Mouse (Mus musculus) C2C12 (cell line): ENCODE measurements around the gene Edar. TPM values are rescaled to one million over a fixed set of nuclear protein-coding genes. Genes with fewer than 3 reads are reported as not detected.

Source experiments
- H3K27me3 ChIP-seq: one replicate; pipeline ENCODE4 v1.6.1; 2011; ENCODE audit not compliant: control insufficient read depth, insufficient read depth, insufficient read length
- H3K36me3 ChIP-seq: one replicate; pipeline ENCODE4 v1.6.1; 2011; ENCODE audit not compliant: control insufficient read depth, insufficient read depth
- H3K4me3 ChIP-seq: one replicate; pipeline ENCODE4 v1.5.1; 2011; ENCODE audit warnings: mild to moderate bottlenecking, control low read depth; ENCODE audit not compliant: poor library complexity, insufficient read depth, severe bottlenecking
- H3K79me2 ChIP-seq: one replicate; pipeline ENCODE4 v1.6.1; 2011; ENCODE audit not compliant: control insufficient read depth, insufficient read depth
- H3K79me3 ChIP-seq: one replicate; pipeline ENCODE4 v1.6.1; 2011; ENCODE audit warnings: low read depth, control low read depth
- H3ac ChIP-seq: one replicate; pipeline ENCODE3; 2011; ENCODE audit warnings: low read depth; ENCODE audit not compliant: control insufficient read depth, insufficient read length
- CEBPB ChIP-seq: IDR thresholded peaks from one replicate; pipeline ENCODE4 v1.6.1; 2011; ENCODE audit warnings: low read depth, mild to moderate bottlenecking, control low read depth, moderate library complexity
- CTCF ChIP-seq: IDR thresholded peaks from one replicate; pipeline ENCODE4 v1.5.1; 2011; ENCODE audit not compliant: control insufficient read depth, insufficient read depth, insufficient read length
- FOSL1 ChIP-seq: IDR thresholded peaks from one replicate; pipeline ENCODE4 v1.8.0; 2011; ENCODE audit warnings: mild to moderate bottlenecking, low read length; ENCODE audit not compliant: poor library complexity, insufficient read depth, severe bottlenecking
- MAX ChIP-seq: IDR thresholded peaks from one replicate; pipeline ENCODE4 v1.6.1; 2011; ENCODE audit warnings: mild to moderate bottlenecking, control low read depth
- MYOD1 ChIP-seq: IDR thresholded peaks from one replicate; pipeline ENCODE4 v1.6.1; 2011; ENCODE audit warnings: low read depth; ENCODE audit not compliant: control insufficient read depth, insufficient read length
- MYOG ChIP-seq: IDR thresholded peaks from one replicate; pipeline ENCODE4 v1.6.1; 2011; ENCODE audit not compliant: control insufficient read depth, insufficient read length; ENCODE audit errors: extremely low read depth
- USF1 ChIP-seq: IDR thresholded peaks from one replicate; pipeline ENCODE4 v1.6.1; 2011; ENCODE audit warnings: low read depth, mild to moderate bottlenecking, control low read depth, moderate library complexity
- polyA plus RNA-seq: library from polyadenylated mRNA; unstranded; fragments of >200 nt; fragmentation: generic; extraction: Trizol; gene quantifications from one replicate; pipeline ENCODE4 v1.2.1, GENCODE M21; 2012; ENCODE audit warnings: missing spikeins

Gene Edar
- polyA plus RNA-seq, 1 experiment: not detected

DNA sequence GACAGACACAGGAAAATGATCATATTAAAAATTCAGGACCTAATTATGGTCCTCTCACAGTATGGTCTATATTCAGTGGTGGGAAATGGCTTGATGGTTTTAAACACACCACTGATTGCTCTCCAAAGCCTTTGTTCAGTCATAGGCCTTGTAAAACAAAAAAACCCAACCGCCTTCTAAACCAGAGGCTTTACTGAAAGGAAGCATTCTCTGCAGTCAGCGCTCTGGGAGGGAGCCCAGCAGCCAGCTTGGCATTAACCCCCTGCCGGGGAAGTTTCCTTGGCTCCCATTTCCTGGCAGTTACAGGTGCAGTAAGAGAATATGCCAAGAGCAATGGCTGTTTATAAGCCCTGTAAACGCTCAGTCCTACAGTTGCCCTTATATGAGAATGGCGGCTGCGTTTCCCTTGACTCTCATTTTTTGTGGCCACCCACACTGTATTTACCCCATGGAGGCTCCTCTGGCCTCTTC lies 74.0 kb downstream of the Edar start:
- no peaks in the 10 kb centered on the region for H3K36me3 ChIP-seq
- H3K79me3 ChIP-seq: no peaks in the 10 kb centered on the region
- H3K79me2 ChIP-seq: no peaks in the 10 kb centered on the region
- TF ChIP-seq MYOG (no peak), MYOD1 (no peak), CTCF (no peak), FOSL1 (no peak)
- no peak overlapping the region for H3K4me3 ChIP-seq
- H3K27me3 ChIP-seq: peaks cover 16% of the 10 kb centered on the region
- H3ac ChIP-seq: no peak overlapping the region

- H3K27me3 ChIP-seq: peaks cover 21% of the 10 kb centered on the region
- no peak overlapping the region for H3ac ChIP-seq
- no peak for TF ChIP-seq CEBPB
- no peak for TF ChIP-seq CTCF
- TF ChIP-seq MYOG: no peak
- no peak for TF ChIP-seq FOSL1
- no peak for TF ChIP-seq USF1
- no peak for TF ChIP-seq MAX
- no peak for TF ChIP-seq MYOD1
- H3K36me3 ChIP-seq: no peaks in the 10 kb centered on the region
- H3K79me3 ChIP-seq: no peaks in the 10 kb centered on the region
- no peaks in the 10 kb centered on the region for H3K79me2 ChIP-seq
- no peak overlapping the region for H3K4me3 ChIP-seq
Observed at GRCm38 (mm10) chr10:58600983-58601382, 74.5 kb downstream of the Edar start.

DNA sequence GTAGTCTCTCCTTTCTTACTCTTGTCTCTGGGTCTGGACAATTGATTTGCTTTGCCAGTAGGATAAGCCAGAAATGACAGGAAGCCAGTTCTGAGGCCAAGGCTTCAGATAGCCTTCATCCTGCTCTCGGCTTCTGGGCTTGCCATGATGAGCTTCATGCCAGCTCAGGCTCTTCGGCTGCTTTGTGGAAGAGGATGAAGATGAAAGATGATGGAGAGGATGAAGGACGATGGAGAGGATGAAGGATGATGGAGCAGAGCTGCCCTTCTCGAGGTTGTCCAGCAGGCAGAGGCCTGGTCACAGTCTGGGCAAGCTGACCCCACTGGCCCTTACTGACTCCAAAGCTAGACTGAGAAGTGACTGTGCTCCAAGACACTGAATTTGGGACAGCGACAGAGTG lies 75.3 kb downstream of the Edar start:
- no peak overlapping the region for H3K4me3 ChIP-seq
- no peaks in the 10 kb centered on the region for H3K79me3 ChIP-seq
- no peak overlapping the region for H3ac ChIP-seq
- H3K36me3 ChIP-seq: no peaks in the 10 kb centered on the region
- H3K27me3 ChIP-seq: peaks cover 23% of the 10 kb centered on the region
- TF ChIP-seq MYOG: no peak
- TF ChIP-seq MAX: no peak
- no peak for TF ChIP-seq USF1
- TF ChIP-seq CEBPB: no peak
- no peak for TF ChIP-seq CTCF
- no peak for TF ChIP-seq FOSL1
- no peak for TF ChIP-seq MYOD1
- no peaks in the 10 kb centered on the region for H3K79me2 ChIP-seq

- Histone ChIP-seq H3ac (no peak overlapping the region), H3K36me3 (no peaks in the 10 kb centered on the region), H3K79me3 (no peaks in the 10 kb centered on the region), H3K79me2 (no peaks in the 10 kb centered on the region), H3K4me3 (no peak overlapping the region), H3K27me3 (peaks cover 19% of the 10 kb centered on the region)
- TF ChIP-seq FOSL1 (no peak), MAX (no peak), MYOG (no peak), CTCF (no peak), MYOD1 (no peak), CEBPB (no peak), USF1 (no peak)
Observed at GRCm38 (mm10) chr10:58595821-58596220, 79.6 kb downstream of the Edar start.

DNA sequence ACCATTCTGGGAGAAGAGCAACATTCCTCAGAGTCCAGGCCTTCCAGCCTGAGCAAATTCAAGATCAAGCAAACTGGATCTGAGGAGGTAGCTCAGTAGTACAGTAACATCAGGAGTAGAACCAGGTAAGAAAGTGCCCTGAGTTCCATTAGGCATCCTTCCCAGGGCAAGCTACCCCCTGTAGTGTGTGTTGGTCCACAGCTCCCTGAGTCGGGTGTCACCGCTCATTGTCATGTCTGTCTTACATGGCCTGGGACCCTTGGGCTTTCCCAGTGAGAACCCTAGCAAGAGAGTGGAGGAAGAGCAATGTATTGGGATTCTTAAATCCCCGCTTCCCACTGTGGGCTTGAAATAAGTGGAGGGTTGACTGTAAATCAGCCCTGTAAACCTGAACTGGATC lies 80.3 kb downstream of the Edar start:
- no peak overlapping the region for H3K4me3 ChIP-seq
- no peaks in the 10 kb centered on the region for H3K36me3 ChIP-seq
- no peak overlapping the region for H3ac ChIP-seq
- no peak for TF ChIP-seq MAX
- TF ChIP-seq FOSL1: no peak
- no peak for TF ChIP-seq MYOG
- TF ChIP-seq USF1: no peak
- no peak for TF ChIP-seq CEBPB
- TF ChIP-seq CTCF: no peak
- TF ChIP-seq MYOD1: no peak
- peaks cover 19% of the 10 kb centered on the region for H3K27me3 ChIP-seq
- H3K79me3 ChIP-seq: no peaks in the 10 kb centered on the region
- no peaks in the 10 kb centered on the region for H3K79me2 ChIP-seq

- Histone ChIP-seq H3ac (no peak overlapping the region), H3K79me3 (no peaks in the 10 kb centered on the region), H3K27me3 (peaks cover 15% of the 10 kb centered on the region), H3K79me2 (no peaks in the 10 kb centered on the region), H3K4me3 (no peak overlapping the region), H3K36me3 (no peaks in the 10 kb centered on the region)
- TF ChIP-seq USF1: no peak
- no peak for TF ChIP-seq FOSL1
- TF ChIP-seq MYOG: no peak
- TF ChIP-seq MAX: no peak
- TF ChIP-seq MYOD1: no peak
- TF ChIP-seq CTCF: no peak
- TF ChIP-seq CEBPB: no peak
Observed at GRCm38 (mm10) chr10:58594486-58594885, 81.0 kb downstream of the Edar start.
